Mouse (Mus musculus): ENCODE data around the gene Tmprss2. TPM values are rescaled to one million over a fixed set of nuclear protein-coding genes. Genes with fewer than 3 reads are reported as not detected.

Gene Tmprss2
- total RNA-seq (2021): not detected

DNA sequence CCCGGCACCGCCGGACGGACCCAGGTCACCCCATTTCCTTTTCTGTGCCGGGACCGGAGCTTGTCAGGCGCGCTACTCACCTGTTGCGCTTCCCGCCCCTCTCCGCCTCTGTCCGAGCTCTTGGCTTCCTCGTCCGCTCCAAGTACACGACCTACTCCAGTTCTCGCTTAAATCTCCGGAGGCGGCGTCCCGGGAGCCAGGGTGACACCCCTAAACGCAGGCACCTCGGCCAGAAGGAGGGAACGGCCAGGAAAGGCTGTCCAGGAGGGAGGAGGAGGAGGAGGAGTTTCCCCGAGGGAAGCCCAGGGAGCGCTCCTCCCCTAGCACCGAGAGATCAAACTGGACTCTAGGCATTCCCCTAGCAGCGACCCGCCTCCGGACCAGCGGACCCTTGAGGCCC, at the start of gene Tmprss2:
Gene Tmprss2 (minus strand): TSS at position 257 of the 400 bp plus-strand sequence.
- intact Hi-C loops (cut with DNase I): no loop called here
- DNase-seq (ENCODE audit: low spot score in 2 of 2): no peak

GRCm38 (mm10) chr16:97659225-97659658, 48.2 kb upstream of the Tmprss2 start:
- DNase-seq (ENCODE audit: low spot score in 2 of 2): no peak
- intact Hi-C loops (cut with DNase I): no loop called here

- no peak for DNase-seq (ENCODE audit: low spot score in 2 of 2)
- intact Hi-C loops (cut with DNase I): no loop called here
Observed at GRCm38 (mm10) chr16:97658481-97658880, 47.5 kb upstream of the Tmprss2 start.

DNA sequence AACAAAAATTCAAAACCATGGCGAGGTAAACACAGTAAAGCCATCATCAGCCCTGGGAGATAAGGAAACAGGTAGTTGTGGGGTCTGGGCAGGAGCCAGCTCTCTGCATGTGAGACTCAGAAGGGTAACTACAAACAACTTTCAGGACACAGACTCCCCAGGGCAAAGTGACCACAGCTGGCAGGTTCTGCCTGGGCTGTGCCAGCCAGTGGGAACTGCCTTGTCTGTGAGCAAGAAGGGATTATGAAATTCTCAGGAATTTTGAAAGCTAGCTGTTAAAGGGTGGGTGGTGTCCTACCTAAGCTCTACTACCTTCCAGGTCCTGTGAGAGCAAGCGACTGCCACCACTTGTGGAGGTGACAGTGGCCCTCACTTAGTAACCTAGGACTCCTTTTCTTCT, 44.8 kb upstream of the Tmprss2 start:
- DNase-seq (ENCODE audit: low spot score in 2 of 2): no peak
- intact Hi-C loops (cut with DNase I): no loop called here

DNA sequence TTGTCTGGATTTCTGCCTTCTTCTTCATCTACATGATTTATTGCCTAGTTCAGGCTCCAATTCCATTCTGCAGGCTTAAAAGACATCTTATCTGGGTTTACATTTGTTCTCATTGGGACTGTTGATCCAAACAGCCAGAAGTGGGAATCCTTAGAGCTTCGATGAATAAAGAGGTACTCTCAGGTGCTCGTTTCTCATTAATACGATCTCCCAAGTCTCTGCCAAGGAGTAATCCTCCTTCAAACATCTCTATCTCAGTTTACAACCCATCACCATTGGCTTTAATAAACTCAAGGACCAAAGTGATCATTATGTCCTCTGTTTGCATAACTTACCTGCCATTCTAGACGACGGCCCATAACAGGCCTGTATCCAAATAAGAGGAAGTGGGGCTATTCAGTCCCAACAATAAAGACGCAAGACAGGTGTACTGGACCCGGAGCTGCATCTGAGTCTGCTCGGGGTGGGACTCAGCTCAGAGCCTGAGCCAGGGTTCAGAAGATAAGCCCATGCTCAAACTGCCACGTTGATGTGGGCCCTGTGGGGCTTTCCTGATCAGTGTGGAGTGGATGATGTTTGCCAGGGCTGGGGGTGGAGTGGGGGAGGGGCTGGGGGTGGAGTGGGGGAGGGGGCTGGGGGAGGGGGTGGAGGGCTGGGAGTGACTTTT, 38.7 kb upstream of the Tmprss2 start:
- intact Hi-C loops (cut with DNase I): no loop called here

DNA sequence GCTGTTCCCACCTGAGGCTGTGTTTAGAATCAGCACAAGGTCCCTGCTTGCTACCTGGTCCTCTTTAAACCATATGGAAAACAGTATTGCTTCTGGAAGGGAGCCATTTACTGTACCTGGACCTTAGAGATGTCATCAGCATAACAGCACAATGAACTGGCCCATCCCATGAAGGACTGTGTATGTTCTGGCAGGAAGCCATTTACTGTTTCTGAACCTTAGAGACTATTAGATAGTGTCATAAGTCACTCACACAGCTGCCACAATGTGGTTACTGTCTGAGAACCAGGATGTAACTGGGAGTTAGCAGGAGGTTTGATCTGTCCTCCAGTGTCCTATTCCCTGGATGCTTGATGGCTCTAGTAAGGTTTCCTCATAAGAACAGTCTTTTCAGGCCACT, 33.7 kb upstream of the Tmprss2 start:
- intact Hi-C loops (cut with DNase I): no loop called here
- DNase-seq (ENCODE audit: low spot score in 2 of 2): no peak

More for the DNA sequence above, 38.7 kb upstream of the Tmprss2 start:
- no peak for DNase-seq (ENCODE audit: low spot score in 2 of 2)

GRCm38 (mm10) chr16:97639630-97640029, 28.6 kb upstream of the Tmprss2 start:
- no peak for DNase-seq (ENCODE audit: low spot score in 2 of 2)
- intact Hi-C loops (cut with DNase I): no loop called here

DNA sequence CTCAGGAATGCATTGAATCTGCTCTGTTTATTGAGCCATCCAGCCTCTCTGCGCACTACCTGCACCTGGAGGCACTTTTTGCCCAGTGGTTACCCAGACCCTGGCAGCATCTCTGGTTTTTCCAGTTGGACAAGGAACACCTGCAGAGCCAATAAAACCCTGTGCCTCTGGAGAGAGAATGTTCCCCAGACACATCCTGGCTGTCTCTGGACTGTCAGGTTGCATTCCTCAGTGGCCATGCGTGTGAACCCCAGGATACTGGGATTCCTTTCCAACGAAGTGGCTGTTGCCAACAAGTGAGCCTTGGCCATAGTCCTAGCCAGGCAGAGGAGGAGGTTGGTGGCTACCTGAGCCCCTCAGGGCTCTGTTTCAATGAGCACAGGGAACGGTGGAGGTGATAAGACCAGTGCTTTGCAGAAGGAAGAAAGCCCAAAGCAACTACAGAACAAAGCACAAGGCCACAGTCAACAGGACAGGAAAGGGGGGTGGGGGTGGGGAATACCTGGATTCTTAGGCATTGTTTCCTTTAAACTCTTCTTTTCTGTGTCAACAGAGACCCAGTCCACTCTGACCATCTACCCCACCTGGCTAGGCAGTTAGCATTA, 22.0 kb upstream of the Tmprss2 start:
- intact Hi-C loops (cut with DNase I): no loop called here
- DNase-seq (ENCODE audit: low spot score in 2 of 2): no peak

DNA sequence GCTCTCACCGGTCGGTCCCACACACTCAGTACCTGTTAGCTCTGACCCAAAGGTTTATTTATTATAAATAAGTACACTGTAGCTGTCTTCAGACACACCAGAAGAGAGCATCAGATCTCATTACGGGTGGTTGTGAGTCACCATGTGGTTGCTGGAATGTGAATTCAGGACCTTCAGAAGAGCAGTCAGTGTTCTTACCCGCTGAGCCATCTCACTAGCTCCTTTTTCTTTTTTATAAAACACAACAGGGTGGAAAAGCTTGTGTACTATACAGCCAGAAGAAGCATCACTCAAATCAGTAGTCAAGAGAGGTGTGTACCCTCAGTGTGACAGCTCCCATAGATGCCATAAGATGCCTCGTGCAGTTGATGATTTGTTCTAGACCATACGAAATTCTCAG, 12.2 kb upstream of the Tmprss2 start:
- DNase-seq (ENCODE audit: low spot score in 2 of 2): no peak
- intact Hi-C loops (cut with DNase I): no loop called here

DNA sequence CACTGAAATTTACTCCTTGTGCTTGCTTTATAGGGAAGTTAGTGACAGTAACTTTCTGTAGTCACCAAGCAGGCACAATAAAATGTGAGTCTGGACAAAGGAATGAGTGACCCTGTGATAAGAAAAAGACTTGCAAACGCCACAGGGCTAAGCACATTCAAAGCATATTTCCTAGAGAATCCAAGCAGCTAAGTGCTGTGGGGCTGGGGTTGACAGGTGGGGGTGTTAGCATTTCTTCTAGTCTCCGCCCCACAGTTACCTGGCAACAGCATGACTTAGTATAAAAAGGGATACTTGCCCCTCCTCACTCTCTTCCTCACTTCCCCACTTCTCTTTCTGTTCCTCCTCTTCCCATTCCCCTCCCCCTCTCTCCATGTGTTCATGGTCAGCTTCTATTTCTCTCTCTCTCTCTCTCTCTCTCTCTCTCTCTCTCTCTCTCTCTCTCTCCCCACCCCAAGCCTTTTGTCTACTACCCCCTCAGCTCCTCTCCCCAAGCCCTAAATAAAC, 11.4 kb upstream of the Tmprss2 start:
- no peak for DNase-seq (ENCODE audit: low spot score in 2 of 2)
- intact Hi-C loops (cut with DNase I): no loop called here

GRCm38 (mm10) chr16:97618285-97618684, 7.3 kb upstream of the Tmprss2 start:
- intact Hi-C loops (cut with DNase I): no loop called here
- no peak for DNase-seq (ENCODE audit: low spot score in 2 of 2)

DNA sequence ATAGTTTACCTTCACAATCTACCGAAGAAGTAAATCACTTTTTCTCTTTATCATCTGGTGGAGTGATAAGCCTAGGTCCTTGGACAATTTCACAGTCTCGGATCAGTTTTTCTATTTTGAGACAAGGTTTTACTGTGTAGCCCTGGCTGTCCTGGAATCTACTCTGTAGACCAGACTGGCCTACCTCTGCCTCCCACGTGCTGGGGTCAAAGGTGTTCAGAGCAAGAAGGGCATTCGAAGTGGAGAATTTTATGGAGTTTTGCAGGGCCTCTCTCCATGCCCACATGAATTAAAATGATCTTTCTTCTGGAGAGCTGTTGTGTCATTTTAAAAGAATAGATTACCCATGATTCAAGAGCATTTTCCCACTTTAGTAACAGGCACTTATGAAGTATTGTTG, 1.0 kb upstream of the Tmprss2 start:
- intact Hi-C loops (cut with DNase I): no loop called here
- no peak for DNase-seq (ENCODE audit: low spot score in 2 of 2)

GRCm38 (mm10) chr16:97610246-97610645, 749 bp downstream of the Tmprss2 start:
- no peak for DNase-seq (ENCODE audit: low spot score in 2 of 2)
- intact Hi-C loops (cut with DNase I): no loop called here

- DNase-seq (ENCODE audit: low spot score in 2 of 2): no peak
- intact Hi-C loops (cut with DNase I): no loop called here
Observed at GRCm38 (mm10) chr16:97609676-97610075, 1.3 kb downstream of the Tmprss2 start.

DNA sequence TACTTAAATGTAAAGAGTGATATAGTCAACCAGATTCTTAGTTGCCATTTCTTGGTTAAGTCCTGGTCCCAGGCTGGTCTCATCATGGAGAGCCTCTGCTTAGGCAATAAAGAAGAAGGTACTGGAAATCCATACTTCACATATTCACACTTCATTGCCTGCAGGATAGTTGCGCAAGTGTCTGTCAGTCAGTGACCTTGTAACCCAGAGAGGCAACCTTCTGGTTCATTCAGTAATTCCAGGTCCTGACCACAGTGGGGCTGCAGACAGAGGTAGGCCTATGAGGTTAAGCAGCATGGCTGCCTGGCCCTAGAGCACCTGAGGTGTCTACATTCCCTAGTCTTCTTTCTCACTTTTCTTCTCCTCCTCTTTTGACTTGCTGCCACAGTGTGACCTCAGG, 3.0 kb downstream of the Tmprss2 start:
- intact Hi-C loops (cut with DNase I): no loop called here
- no peak for DNase-seq (ENCODE audit: low spot score in 2 of 2)

DNA sequence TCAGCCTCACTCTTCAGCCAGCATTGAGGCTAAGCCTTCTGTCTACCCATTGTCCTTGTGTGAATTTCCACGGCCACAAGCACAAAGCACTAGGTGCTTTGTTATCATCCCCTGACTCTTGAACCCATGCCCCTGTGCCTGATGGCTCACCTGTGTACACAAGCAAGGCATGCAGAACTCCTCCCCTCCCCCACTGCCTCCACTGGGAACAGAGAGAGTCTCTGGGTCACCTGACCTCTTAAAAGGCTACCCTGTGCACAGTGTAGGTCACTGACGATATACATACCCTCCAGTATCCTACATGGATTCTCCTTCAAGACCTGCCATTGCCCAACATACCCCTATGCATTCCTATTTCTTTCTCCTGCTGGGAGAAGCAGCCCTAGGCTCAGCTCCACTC, 4.2 kb downstream of the Tmprss2 start:
- intact Hi-C loops (cut with DNase I): no loop called here
- DNase-seq (ENCODE audit: low spot score in 2 of 2): no peak

DNA sequence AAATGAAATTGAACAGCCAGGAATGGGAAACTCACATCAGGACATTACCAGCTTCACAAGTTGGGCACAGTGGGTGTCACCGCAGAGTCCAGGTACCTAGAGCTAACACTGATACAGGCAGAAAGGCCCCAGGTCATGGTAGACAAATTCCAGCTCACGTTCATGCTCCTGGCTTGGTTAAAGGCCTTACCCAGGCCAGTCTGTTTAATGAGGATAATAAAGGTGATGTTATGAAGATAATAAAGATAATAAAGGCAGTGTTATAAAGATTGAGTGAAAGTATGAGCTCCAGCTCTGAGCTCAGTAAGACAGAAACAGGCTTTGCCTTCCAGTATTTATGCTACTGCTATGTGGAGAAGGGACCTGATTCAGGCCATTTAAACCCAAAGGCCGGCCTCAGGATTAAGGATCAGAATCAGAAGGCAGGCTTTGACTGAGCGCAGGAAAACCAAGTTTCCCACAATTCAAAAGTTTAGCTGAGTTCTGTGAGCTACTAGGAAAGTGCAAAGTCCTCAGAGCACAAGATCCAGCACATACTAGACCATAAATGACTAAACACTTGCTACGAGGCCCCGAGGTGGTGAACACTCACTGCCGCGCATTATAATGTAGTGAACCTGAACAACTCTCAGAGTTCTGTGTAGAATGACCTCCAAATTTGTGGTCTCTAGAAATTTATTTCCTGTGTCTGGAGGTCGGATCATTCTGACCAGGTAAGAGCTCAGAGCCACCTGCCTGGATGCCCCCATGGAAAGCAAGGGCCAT, 4.9 kb downstream of the Tmprss2 start:
- no peak for DNase-seq (ENCODE audit: low spot score in 2 of 2)
- intact Hi-C loops (cut with DNase I): no loop called here

GRCm38 (mm10) chr16:97602256-97602655, 8.7 kb downstream of the Tmprss2 start:
- intact Hi-C loops (cut with DNase I): no loop called here
- DNase-seq (ENCODE audit: low spot score in 2 of 2): no peak

DNA sequence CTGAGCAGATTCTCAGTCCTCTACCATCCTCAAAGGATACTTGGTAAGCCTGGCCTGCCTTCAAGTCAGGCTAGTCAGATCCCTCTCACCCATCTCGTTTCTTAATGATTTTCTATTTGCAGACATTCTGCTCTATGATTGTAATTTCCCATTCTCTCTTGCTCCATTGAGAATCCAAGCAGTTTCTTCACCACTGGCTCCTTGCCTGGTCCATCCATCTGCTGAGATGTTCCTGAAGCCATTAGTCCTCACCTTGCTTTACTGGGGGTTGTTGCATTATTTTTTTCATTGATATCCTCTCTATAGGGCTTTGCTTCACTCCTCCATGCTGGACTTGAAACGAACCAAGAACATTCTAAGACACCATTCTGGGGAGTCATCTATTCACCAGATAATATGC, 10.4 kb downstream of the Tmprss2 start:
- intact Hi-C loops (cut with DNase I): no loop called here
- DNase-seq (ENCODE audit: low spot score in 2 of 2): no peak

GRCm38 (mm10) chr16:97598046-97598445, 12.9 kb downstream of the Tmprss2 start:
- intact Hi-C loops (cut with DNase I): no loop called here
- no peak for DNase-seq (ENCODE audit: low spot score in 2 of 2)

All from left cerebral cortex, postnatal 36 days (tissue).